Mouse (Mus musculus) CD4-positive, CD25-positive, alpha-beta regulatory T cell, adult 9 weeks (primary cell): ENCODE measurements around the gene Sstr1. TPM values are rescaled to one million over a fixed set of nuclear protein-coding genes. Genes with fewer than 3 reads are reported as not detected.

Experiments
- polyA plus RNA-seq: library from polyadenylated mRNA; unstranded; fragments of 100-300 nt; shearing (Covaris generic); gene quantifications from one replicate; pipeline ENCODE4 v1.2.1, GENCODE M21; 2017

Gene Sstr1
- not detected for polyA plus RNA-seq

DNA sequence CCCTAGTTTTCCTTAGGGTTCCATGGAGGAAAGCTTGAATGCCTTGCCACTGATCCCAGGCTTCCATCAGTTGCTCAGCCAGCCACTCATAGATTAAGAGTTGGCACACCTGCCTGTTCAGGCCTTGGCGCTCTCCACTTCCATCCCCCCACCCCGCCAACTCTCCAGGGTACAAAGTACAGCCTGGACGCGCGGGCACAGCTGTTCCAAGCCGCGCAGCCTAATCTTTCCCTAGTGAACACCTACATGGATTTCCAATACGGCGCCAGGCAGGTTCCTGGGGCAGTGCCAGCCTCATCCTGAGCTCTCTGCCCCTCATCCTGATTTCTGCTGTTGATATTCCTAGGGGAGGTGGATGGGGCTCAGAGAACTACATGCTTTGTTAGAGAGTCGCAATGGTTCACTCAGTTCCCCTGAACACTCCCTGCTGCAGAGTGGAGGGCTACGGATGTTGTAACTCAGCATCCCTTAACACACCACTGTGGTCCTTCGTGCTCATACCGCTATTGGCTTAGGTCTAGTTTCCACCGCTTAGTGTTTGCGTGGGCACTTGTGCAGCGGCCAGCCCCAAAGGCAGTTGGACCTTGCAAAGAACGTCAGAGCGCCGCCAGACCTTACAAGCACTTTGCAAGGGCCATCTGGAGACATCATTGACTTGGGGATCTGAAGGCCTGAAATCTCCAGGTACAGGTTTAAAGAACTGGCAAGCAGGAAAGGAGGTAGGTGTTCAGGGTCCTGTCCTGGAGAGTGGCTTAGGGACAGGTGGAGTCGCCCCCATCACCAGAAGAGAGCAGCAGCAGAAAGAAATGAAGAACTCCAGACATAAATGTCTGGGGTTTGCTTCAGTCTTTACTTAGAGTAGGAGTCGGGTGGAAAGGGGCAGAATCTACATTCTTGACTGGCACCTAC is at the start of gene Sstr1:
Gene Sstr1 (plus strand): TSS at position 610 of the 909 bp plus-strand sequence.

Other genes starting within 250 kb of the Sstr1 start
- gene Clec14a, start 57.5 kb downstream of the Sstr1 start, polyA plus RNA-seq, result not detected